Mouse (Mus musculus) myocyte (in vitro differentiated cells): ENCODE data around the gene Erv3. TPM values are rescaled to one million over a fixed set of nuclear protein-coding genes. Genes with fewer than 3 reads are reported as not detected.
A peak's percentile ranks its signal among the peaks of the same experiment; 100 is the strongest.

Source experiments
- H3K27me3 ChIP-seq: one replicate; pipeline ENCODE4 v1.6.1; 2011; ENCODE audit not compliant: control insufficient read depth, insufficient read depth, insufficient read length
- H3K36me3 ChIP-seq: one replicate; pipeline ENCODE4 v1.6.1; 2011; ENCODE audit not compliant: control insufficient read depth, insufficient read depth
- H3K4me2 ChIP-seq: one replicate; pipeline ENCODE4 v1.6.1; 2011; ENCODE audit warnings: low read depth, control low read depth
- H3K4me3 ChIP-seq: one replicate; pipeline ENCODE4 v1.5.1; 2011; ENCODE audit warnings: mild to moderate bottlenecking, control low read depth, moderate library complexity
- H3K79me2 ChIP-seq: one replicate; pipeline ENCODE4 v1.6.1; 2011; ENCODE audit not compliant: control insufficient read depth, insufficient read depth
- H3ac ChIP-seq: one replicate; pipeline ENCODE4 v1.6.1; 2011; ENCODE audit not compliant: control insufficient read depth, insufficient read length
- CEBPB ChIP-seq: IDR thresholded peaks from 2 replicates; pipeline ENCODE4 v1.6.1; 2011; ENCODE audit warnings: mild to moderate bottlenecking, moderate library complexity; ENCODE audit not compliant: poor library complexity, insufficient read depth, severe bottlenecking
- E2F4 ChIP-seq: IDR thresholded peaks from one replicate; pipeline ENCODE4 v1.6.1; 2011; ENCODE audit warnings: mild to moderate bottlenecking, control low read depth, moderate library complexity; ENCODE audit not compliant: insufficient read depth
- MAX ChIP-seq: IDR thresholded peaks from one replicate; pipeline ENCODE4 v1.6.1; 2011; ENCODE audit warnings: low read depth, mild to moderate bottlenecking, control low read depth
- MYOD1 ChIP-seq, 3 experiments: IDR thresholded peaks; one replicate each; pipeline ENCODE4 v1.6.1; 2011; ENCODE audit warnings: control low read depth in 2 of 3, low read depth in 2 of 3, mild to moderate bottlenecking in 2 of 3, moderate library complexity in 1 of 3; ENCODE audit not compliant: insufficient read length in 2 of 3, control insufficient read depth in 1 of 3
- MYOG ChIP-seq, 3 experiments: IDR thresholded peaks; one replicate each; pipeline ENCODE4 v1.6.1; 2011; ENCODE audit warnings: control low read depth in 2 of 3, low read depth in 2 of 3, mild to moderate bottlenecking in 2 of 3; ENCODE audit not compliant: insufficient read length in 2 of 3, control insufficient read depth in 1 of 3, insufficient read depth in 1 of 3
- POLR2A ChIP-seq: IDR thresholded peaks from one replicate; pipeline ENCODE4 v1.6.1; 2011; ENCODE audit warnings: low read depth, mild to moderate bottlenecking, control low read depth, moderate library complexity; ENCODE audit not compliant: insufficient read length
- POLR2AphosphoS2 ChIP-seq: IDR thresholded peaks from one replicate; pipeline ENCODE4 v1.6.1; 2011; ENCODE audit warnings: low read depth, control low read depth; ENCODE audit not compliant: insufficient read length
- REST ChIP-seq: IDR thresholded peaks from one replicate; pipeline ENCODE4 v1.6.1; 2011; ENCODE audit warnings: mild to moderate bottlenecking, control low read depth, moderate library complexity; ENCODE audit not compliant: insufficient read depth, insufficient read length
- SRF ChIP-seq: IDR thresholded peaks from one replicate; pipeline ENCODE4 v1.6.1; 2011; ENCODE audit warnings: low read depth; ENCODE audit not compliant: control insufficient read depth, insufficient read length
- TCF12 ChIP-seq: IDR thresholded peaks from one replicate; pipeline ENCODE4 v1.6.1; 2011; ENCODE audit warnings: mild to moderate bottlenecking, control low read depth; ENCODE audit not compliant: poor library complexity, insufficient read depth, severe bottlenecking
- TCF3 ChIP-seq: IDR thresholded peaks from one replicate; pipeline ENCODE4 v1.6.1; 2011; ENCODE audit warnings: low read depth, control low read depth; ENCODE audit not compliant: insufficient read length
- USF1 ChIP-seq: IDR thresholded peaks from one replicate; pipeline ENCODE4 v1.6.1; 2011; ENCODE audit warnings: low read depth, mild to moderate bottlenecking, control low read depth, moderate library complexity
- polyA plus RNA-seq: library from polyadenylated mRNA; unstranded; fragments of >200 nt; fragmentation: generic; extraction: Trizol; gene quantifications from one replicate; pipeline ENCODE4 v1.2.1, GENCODE M21; 2012; ENCODE audit warnings: missing spikeins

Gene Erv3
- polyA plus RNA-seq, 1 experiment, result 0.01 TPM

DNA sequence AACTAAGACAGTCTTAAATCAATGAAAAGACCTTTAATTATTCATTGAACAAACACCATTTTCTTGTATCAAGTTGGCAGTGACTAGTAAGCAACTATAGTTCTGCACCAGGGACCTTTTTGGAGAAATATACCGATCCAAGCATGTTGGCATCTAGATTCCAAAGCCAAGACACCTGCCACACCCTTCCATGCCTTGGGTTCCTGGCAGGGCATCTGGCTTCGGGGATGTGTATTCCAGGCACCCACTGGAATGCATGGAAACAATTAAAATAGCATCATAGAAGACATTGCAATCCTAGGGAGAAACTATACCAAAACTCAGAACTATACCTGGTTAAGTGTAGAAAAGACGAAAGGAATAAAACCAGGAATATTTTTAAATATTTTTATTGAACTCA, 46.7 kb upstream of the Erv3 start:
- Histone ChIP-seq H3K36me3 (no peaks in the 10 kb centered on the region), H3K79me2 (peaks cover 14% of the 10 kb centered on the region), H3K4me2 (no peak overlapping the region), H3K4me3 (no peak overlapping the region), H3ac (no peak overlapping the region), H3K27me3 (no peaks in the 10 kb centered on the region)
- TF ChIP-seq E2F4 (no peak), POLR2AphosphoS2 (no peak), MYOD1 (IDR thresholded peaks at IDR 0.05; ENCODE audit: control insufficient read depth in 1 of 3, insufficient read length in 2 of 3, low read depth in 2 of 3) (peak in 2 of 3 experiments; percentile 32 to 47), MAX (no peak), TCF3 (no peak), USF1 (no peak), TCF12 (peak; percentile 6), REST (no peak), MYOG (IDR thresholded peaks at IDR 0.05; ENCODE audit: control insufficient read depth in 1 of 3, insufficient read depth in 1 of 3, insufficient read length in 2 of 3, low read depth in 2 of 3) (peak in 1 of 3 experiments; percentile 78), SRF (no peak), CEBPB (no peak), POLR2A (no peak)

DNA sequence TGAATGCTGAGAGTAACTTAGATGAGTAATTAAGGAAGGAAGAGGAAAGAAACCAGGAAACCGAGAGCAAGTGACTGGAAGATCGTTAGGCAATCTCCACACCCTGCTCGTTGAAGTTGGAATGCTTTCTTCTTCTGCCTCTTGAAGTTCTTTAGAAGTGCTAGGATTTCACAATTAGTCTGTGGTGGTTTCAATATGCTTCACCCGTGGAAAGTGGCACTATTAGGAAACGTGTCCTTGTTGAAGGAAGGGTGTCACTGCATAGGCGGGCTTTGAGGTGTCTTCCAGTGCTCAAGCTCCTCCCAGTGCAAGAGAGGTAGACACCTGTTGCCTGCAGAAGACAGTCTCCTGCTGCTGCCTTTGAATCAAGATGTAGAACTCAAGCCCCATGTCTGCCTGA, 46.2 kb upstream of the Erv3 start:
- Histone ChIP-seq H3K27me3 (no peaks in the 10 kb centered on the region), H3K79me2 (peaks cover 9% of the 10 kb centered on the region), H3ac (no peak overlapping the region), H3K4me3 (no peak overlapping the region), H3K36me3 (no peaks in the 10 kb centered on the region), H3K4me2 (no peak overlapping the region)
- TF ChIP-seq POLR2A, result no peak
- TF ChIP-seq MYOG (IDR thresholded peaks at IDR 0.05; ENCODE audit: control insufficient read depth in 1 of 3, insufficient read depth in 1 of 3, insufficient read length in 2 of 3, low read depth in 2 of 3), result no peak
- no peak for TF ChIP-seq TCF3
- TF ChIP-seq CEBPB, result no peak
- no peak for TF ChIP-seq POLR2AphosphoS2
- TF ChIP-seq USF1, result no peak
- no peak for TF ChIP-seq TCF12
- no peak for TF ChIP-seq MAX
- TF ChIP-seq E2F4, result no peak
- TF ChIP-seq MYOD1 (IDR thresholded peaks at IDR 0.05; ENCODE audit: control insufficient read depth in 1 of 3, insufficient read length in 2 of 3, low read depth in 2 of 3), result no peak
- no peak for TF ChIP-seq SRF
- TF ChIP-seq REST, result no peak

DNA sequence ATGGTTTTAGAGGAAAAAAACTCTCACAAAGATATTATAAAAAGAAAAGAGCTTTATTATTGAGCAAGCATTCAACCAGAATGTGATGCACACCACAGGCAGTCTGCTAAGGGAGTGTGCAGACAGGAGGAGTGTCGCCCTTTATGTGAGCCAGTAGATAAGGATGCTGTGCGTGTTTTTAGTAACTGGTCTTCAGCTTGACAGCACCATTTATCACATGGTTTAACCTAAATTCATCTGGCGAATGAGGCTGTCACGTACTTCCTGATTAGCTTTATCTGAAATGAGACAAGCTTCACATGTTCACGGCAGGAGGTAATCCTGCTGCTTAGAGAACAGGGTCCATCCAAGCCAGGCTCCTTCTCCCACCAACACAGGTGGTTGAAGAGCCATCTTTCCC, 45.5 kb upstream of the Erv3 start:
- no peak overlapping the region for H3K4me3 ChIP-seq
- H3K27me3 ChIP-seq, result no peaks in the 10 kb centered on the region
- peaks cover 2% of the 10 kb centered on the region for H3K79me2 ChIP-seq
- H3K4me2 ChIP-seq, result no peak overlapping the region
- TF ChIP-seq E2F4 (no peak), MYOD1 (IDR thresholded peaks at IDR 0.05; ENCODE audit: control insufficient read depth in 1 of 3, insufficient read length in 2 of 3, low read depth in 2 of 3) (no peak), TCF12 (no peak), USF1 (no peak), MYOG (IDR thresholded peaks at IDR 0.05; ENCODE audit: control insufficient read depth in 1 of 3, insufficient read depth in 1 of 3, insufficient read length in 2 of 3, low read depth in 2 of 3) (no peak), MAX (no peak), POLR2AphosphoS2 (no peak), SRF (no peak), REST (no peak), TCF3 (no peak), POLR2A (no peak)
- H3K36me3 ChIP-seq, result no peaks in the 10 kb centered on the region
- no peak overlapping the region for H3ac ChIP-seq

- peak overlapping the region; percentile 70 for H3K4me2 ChIP-seq
- no peak overlapping the region for H3ac ChIP-seq
- peak in 1 of 3 experiments; percentile 66 for TF ChIP-seq MYOG (IDR thresholded peaks at IDR 0.05; ENCODE audit: control insufficient read depth in 1 of 3, insufficient read depth in 1 of 3, insufficient read length in 2 of 3, low read depth in 2 of 3)
- TF ChIP-seq MYOD1 (IDR thresholded peaks at IDR 0.05; ENCODE audit: control insufficient read depth in 1 of 3, insufficient read length in 2 of 3, low read depth in 2 of 3), result peak in 1 of 3 experiments; percentile 60
- TF ChIP-seq USF1, result no peak
- H3K36me3 ChIP-seq, result no peaks in the 10 kb centered on the region
- no peak overlapping the region for H3K4me3 ChIP-seq
- H3K79me2 ChIP-seq, result no peaks in the 10 kb centered on the region
- no peaks in the 10 kb centered on the region for H3K27me3 ChIP-seq
Observed at GRCm38 (mm10) chr2:131902867-131903266, 43.3 kb upstream of the Erv3 start.

- Histone ChIP-seq H3K79me2 (no peaks in the 10 kb centered on the region), H3K27me3 (no peaks in the 10 kb centered on the region), H3K36me3 (no peaks in the 10 kb centered on the region), H3K4me2 (peak overlapping the region; percentile 70), H3ac (no peak overlapping the region), H3K4me3 (no peak overlapping the region)
- no peak for TF ChIP-seq POLR2A
- TF ChIP-seq REST, result no peak
- TF ChIP-seq MYOG (IDR thresholded peaks at IDR 0.05; ENCODE audit: control insufficient read depth in 1 of 3, insufficient read depth in 1 of 3, insufficient read length in 2 of 3, low read depth in 2 of 3), result no peak
- no peak for TF ChIP-seq MYOD1 (IDR thresholded peaks at IDR 0.05; ENCODE audit: control insufficient read depth in 1 of 3, insufficient read length in 2 of 3, low read depth in 2 of 3)
- TF ChIP-seq USF1, result no peak
- TF ChIP-seq CEBPB, result no peak
- no peak for TF ChIP-seq TCF3
- TF ChIP-seq POLR2AphosphoS2, result no peak
- no peak for TF ChIP-seq TCF12
- TF ChIP-seq MAX, result no peak
- TF ChIP-seq E2F4, result no peak
- TF ChIP-seq SRF, result no peak
Observed at GRCm38 (mm10) chr2:131902423-131902822, 42.9 kb upstream of the Erv3 start.
